Mouse (Mus musculus) liver, adult 2 months (tissue): ENCODE data around the gene Pwp1. TPM values are rescaled to one million over a fixed set of nuclear protein-coding genes. Genes with fewer than 3 reads are reported as not detected.
"Not testable (repeated sequence)": the region's sequence is repeated elsewhere in the genome, so short reads cannot be mapped to it uniquely, and the experiment has no call there.

ENCODE experiments used
- DNase-seq: peaks from one replicate; pipeline ENCODE4 v3.0.0-alpha.2; 2011; ENCODE audit warnings: low read depth, low spot score; ENCODE audit errors: extremely low read depth
- H3K27ac ChIP-seq: fragments of 200-500 bp; replicated peaks from 2 replicates; pipeline ENCODE4 v1.5.1; 2012; ENCODE audit warnings: low read depth, mild to moderate bottlenecking, control low read depth, inconsistent platforms, low read length; ENCODE audit not compliant: insufficient read depth
- H3K27me3 ChIP-seq: fragments of 200-500 bp; 2 replicates; pipeline ENCODE4 v1.6.1; 2012; ENCODE audit warnings: mild to moderate bottlenecking, moderate library complexity, low read length, inconsistent platforms; ENCODE audit not compliant: control insufficient read depth, insufficient read depth
- H3K36me3 ChIP-seq: fragments of 200-500 bp; 2 replicates; pipeline ENCODE4 v1.6.1; 2012; ENCODE audit warnings: low read length, inconsistent platforms; ENCODE audit not compliant: control insufficient read depth, insufficient read depth
- H3K4me1 ChIP-seq: fragments of 200-500 bp; 2 replicates; pipeline ENCODE4 v1.6.1; 2011; ENCODE audit warnings: low read length; ENCODE audit not compliant: control insufficient read depth, insufficient read depth
- H3K4me3 ChIP-seq: fragments of 200-500 bp; 2 replicates; pipeline ENCODE4 v1.5.1; 2011; ENCODE audit warnings: low read depth, mild to moderate bottlenecking, control low read depth, low read length, moderate library complexity; ENCODE audit not compliant: insufficient read depth
- H3K79me2 ChIP-seq: fragments of 200-500 bp; 2 replicates; pipeline ENCODE4 v1.6.1; 2012; ENCODE audit warnings: inconsistent platforms, mild to moderate bottlenecking, low read length, moderate library complexity; ENCODE audit not compliant: control insufficient read depth, insufficient read depth
- H3K9ac ChIP-seq: fragments of 200-500 bp; 2 replicates; pipeline ENCODE4 v1.6.1; 2012; ENCODE audit warnings: low read depth, mild to moderate bottlenecking, control low read depth, inconsistent platforms, low read length
- CTCF ChIP-seq: fragments of 200-500 bp; IDR thresholded peaks from 2 replicates; pipeline ENCODE4 v1.5.1; 2011; ENCODE audit warnings: low read depth, low read length, control low read depth
- POLR2A ChIP-seq: fragments of 200-500 bp; IDR thresholded peaks from 2 replicates; pipeline ENCODE4 v1.6.1; 2011; ENCODE audit warnings: low read length, control low read depth; ENCODE audit not compliant: insufficient read depth; ENCODE audit errors: extremely low read depth
- whole genome bisulfite sequencing: fragments of 180-500 bp; shearing (Covaris S2); methylation state at CpG from one replicate; pipeline ENCODE4 v1.1.7; 2018; 5-methylcytosine and 5-hydroxymethylcytosine counted together
- polyA plus RNA-seq: library from polyadenylated mRNA; depleted of rRNA; stranded (reverse); fragments of >200 nt; gene quantifications from 2 replicates; pipeline ENCODE4 v1.2.3, GENCODE M21; 2012; rRNA removed
- total RNA-seq: library from RNA; depleted of rRNA; stranded (reverse); fragments of >200 nt; gene quantifications from 2 replicates; pipeline ENCODE4 v1.2.3, GENCODE M21; 2014; rRNA removed

The Pwp1 gene
- total RNA-seq (12.4 and 12.8 TPM in 2 replicates), polyA plus RNA-seq (5.8 and 6.4 TPM in 2 replicates)

GRCm38 (mm10) chr10:85829085-85829853 is at the start of gene Pwp1:
Gene Pwp1, plus strand, starts transcription at chr10:85829494.
- H3K79me2 ChIP-seq, H3K4me1 ChIP-seq, H3K27me3 ChIP-seq, H3K27ac ChIP-seq, H3K36me3 ChIP-seq: not testable (repeated sequence)
- peak within 1 kb of the TSS; percentile 71 for H3K4me3 ChIP-seq
- peak; percentile 50 for DNase-seq
- peak within 1 kb of the TSS; percentile 74 for H3K9ac ChIP-seq
- WGBS = 4% methylated on average over 49 of the region's 49 CpGs

- DNase-seq, H3K36me3 ChIP-seq, H3K4me3 ChIP-seq, H3K79me2 ChIP-seq, H3K9ac ChIP-seq, H3K27ac ChIP-seq, H3K4me1 ChIP-seq, H3K27me3 ChIP-seq: not testable (repeated sequence)
- WGBS = 86% methylated on average over 1 of the region's 3 CpGs
Observed at GRCm38 (mm10) chr10:85822143-85822696, 7.1 kb upstream of the Pwp1 start.

- H3K9ac ChIP-seq, H3K79me2 ChIP-seq, H3K36me3 ChIP-seq, H3K4me3 ChIP-seq, DNase-seq, H3K27ac ChIP-seq, H3K4me1 ChIP-seq, H3K27me3 ChIP-seq: not testable (repeated sequence)
- WGBS = 78% methylated on average over 1 of the region's 1 CpGs
Observed at GRCm38 (mm10) chr10:85823752-85824151, 5.5 kb upstream of the Pwp1 start.

GRCm38 (mm10) chr10:85828722-85829084 is 591 bp upstream of the Pwp1 start:
- not testable (repeated sequence) for H3K27me3 ChIP-seq, H3K36me3 ChIP-seq, H3K4me3 ChIP-seq, H3K4me1 ChIP-seq, H3K79me2 ChIP-seq, H3K27ac ChIP-seq, DNase-seq, H3K9ac ChIP-seq
- 76% methylated on average over 5 of the region's 5 CpGs for WGBS

GRCm38 (mm10) chr10:85846105-85846862 is 17.0 kb downstream of the Pwp1 start:
- H3K9ac ChIP-seq = no peak overlapping the region

More at GRCm38 (mm10) chr10:85846105-85846862, 17.0 kb downstream of the Pwp1 start:
- Histone ChIP-seq H3K79me2 (no peaks in the 10 kb centered on the region), H3K36me3 (no peaks in the 10 kb centered on the region), H3K27ac (no peak overlapping the region), H3K4me1 (no peaks in the 10 kb centered on the region), H3K4me3 (no peak overlapping the region), H3K27me3 (no peaks in the 10 kb centered on the region)
- TF ChIP-seq POLR2A (no peak), CTCF (no peak)
- 80% methylated on average over 4 of the region's 4 CpGs for WGBS
- DNase-seq = no peak
